Mouse (Mus musculus) kidney, embryonic 15.5 days (tissue): ENCODE measurements at regions not wholly inside any gene's neighbourhood (a gene's known extent, or its start where the extent isn't known, plus 50 kb on each side); places are given as distances from the start of the nearest gene placed in this dataset.

Source experiments
- ATAC-seq: fragments of 200-750 bp; cut with Nextera tagmentation; replicated peaks from 2 replicates; pipeline ENCODE4 v1.8.0; 2017; ENCODE audit warnings: moderate TSS enrichment; ENCODE audit not compliant: low FRiP score
- H3K27ac ChIP-seq: fragments of 300-500 bp; sonication (generic); 2 replicates; pipeline ENCODE4 v1.5.1; 2015; ENCODE audit warnings: mild to moderate bottlenecking, inconsistent platforms
- H3K27me3 ChIP-seq: fragments of 300-500 bp; sonication (generic); 2 replicates; pipeline ENCODE4 v1.6.1; 2015; ENCODE audit warnings: inconsistent platforms
- H3K36me3 ChIP-seq: fragments of 300-500 bp; sonication (generic); 2 replicates; pipeline ENCODE4 v1.6.1; 2015; ENCODE audit warnings: inconsistent platforms
- H3K4me1 ChIP-seq: fragments of 300-500 bp; sonication (generic); 2 replicates; pipeline ENCODE4 v1.6.1; 2015; ENCODE audit warnings: inconsistent platforms
- H3K4me2 ChIP-seq: fragments of 300-500 bp; sonication (generic); 2 replicates; pipeline ENCODE4 v1.6.1; 2015; ENCODE audit warnings: moderate library complexity, mild to moderate bottlenecking, inconsistent platforms
- H3K4me3 ChIP-seq: fragments of 300-500 bp; sonication (generic); replicated peaks from 2 replicates; pipeline ENCODE4 v1.5.1; 2015; ENCODE audit warnings: mild to moderate bottlenecking, inconsistent platforms
- H3K9ac ChIP-seq: fragments of 300-500 bp; sonication (generic); 2 replicates; pipeline ENCODE4 v1.6.1; 2015; ENCODE audit warnings: mild to moderate bottlenecking, inconsistent platforms
- H3K9me3 ChIP-seq: fragments of 300-500 bp; sonication (generic); replicated peaks from 2 replicates; pipeline ENCODE4 v1.6.1; 2016; ENCODE audit warnings: inconsistent platforms
- WGBS: fragments of 180-500 bp; shearing (Covaris S2); methylation state at CpG from one replicate; pipeline ENCODE4 v1.1.7; 2015; ENCODE audit warnings: mixed read lengths; 5-methylcytosine and 5-hydroxymethylcytosine counted together

DNA sequence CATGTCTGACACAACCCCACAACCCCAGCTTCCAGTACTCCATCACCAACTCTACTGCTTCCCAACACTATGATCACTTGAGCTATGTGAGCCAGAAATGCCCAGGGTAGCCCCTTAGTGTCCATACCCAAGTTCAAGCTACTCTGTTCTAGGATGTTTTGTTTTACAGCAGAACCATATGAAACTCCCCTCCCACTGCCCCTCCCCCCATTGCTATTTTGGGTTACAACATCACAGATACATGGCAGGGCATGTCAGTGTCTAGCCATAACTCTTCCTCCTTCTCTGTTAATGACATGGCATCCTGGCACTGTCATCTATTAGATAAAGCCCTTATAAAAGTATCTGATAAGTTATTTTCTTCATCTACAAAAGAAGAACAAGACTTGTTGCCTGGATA lies 142.0 kb upstream of the Bcl6 start:
- no peaks in the 10 kb centered on the region for H3K36me3 ChIP-seq
- no peak for ATAC-seq
- no peaks in the 10 kb centered on the region for H3K27me3 ChIP-seq
- no peak overlapping the region for H3K9ac ChIP-seq
- no peaks in the 10 kb centered on the region for H3K9me3 ChIP-seq
- no peak overlapping the region for H3K27ac ChIP-seq
- no peak overlapping the region for H3K4me3 ChIP-seq
- H3K4me2 ChIP-seq, result no peak overlapping the region
- H3K4me1 ChIP-seq, result no peaks in the 10 kb centered on the region

- 76% methylated on average over 4 of the region's 4 CpGs for WGBS
- no peaks in the 10 kb centered on the region for H3K27me3 ChIP-seq
- no peak overlapping the region for H3K4me3 ChIP-seq
- no peaks in the 10 kb centered on the region for H3K36me3 ChIP-seq
- no peak for ATAC-seq
- no peaks in the 10 kb centered on the region for H3K9me3 ChIP-seq
- no peak overlapping the region for H3K9ac ChIP-seq
- H3K4me2 ChIP-seq, result no peak overlapping the region
- no peaks in the 10 kb centered on the region for H3K4me1 ChIP-seq
- no peak overlapping the region for H3K27ac ChIP-seq
Observed at GRCm38 (mm10) chr16:24129701-24130100, 141.0 kb upstream of the Bcl6 start.

DNA sequence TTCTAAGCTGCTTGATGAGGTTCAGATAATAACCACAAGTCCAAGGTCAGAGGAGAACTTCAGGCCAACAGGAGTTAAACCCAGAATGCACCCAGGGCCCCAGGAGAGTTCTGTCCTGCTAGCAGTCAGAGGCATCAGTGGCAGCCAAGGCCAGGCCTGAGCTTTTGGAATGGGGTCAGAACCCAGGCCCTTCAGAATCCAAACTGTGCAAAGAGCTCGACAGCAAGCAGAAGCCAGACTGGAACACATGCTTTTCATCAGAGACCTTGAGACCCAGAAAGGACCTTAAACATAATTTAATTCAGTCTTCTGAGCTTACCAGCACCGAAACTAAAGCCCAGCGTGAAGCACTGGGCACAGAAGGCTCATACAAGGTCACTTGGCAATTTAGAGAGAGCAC lies 139.9 kb upstream of the Bcl6 start:
- H3K27me3 ChIP-seq, result no peaks in the 10 kb centered on the region
- no peaks in the 10 kb centered on the region for H3K4me1 ChIP-seq
- no peak overlapping the region for H3K4me3 ChIP-seq
- 60% methylated on average over 3 of the region's 3 CpGs for WGBS
- no peak overlapping the region for H3K9ac ChIP-seq
- H3K27ac ChIP-seq, result no peak overlapping the region
- H3K4me2 ChIP-seq, result no peak overlapping the region
- no peaks in the 10 kb centered on the region for H3K36me3 ChIP-seq
- H3K9me3 ChIP-seq, result no peaks in the 10 kb centered on the region
- ATAC-seq, result no peak

DNA sequence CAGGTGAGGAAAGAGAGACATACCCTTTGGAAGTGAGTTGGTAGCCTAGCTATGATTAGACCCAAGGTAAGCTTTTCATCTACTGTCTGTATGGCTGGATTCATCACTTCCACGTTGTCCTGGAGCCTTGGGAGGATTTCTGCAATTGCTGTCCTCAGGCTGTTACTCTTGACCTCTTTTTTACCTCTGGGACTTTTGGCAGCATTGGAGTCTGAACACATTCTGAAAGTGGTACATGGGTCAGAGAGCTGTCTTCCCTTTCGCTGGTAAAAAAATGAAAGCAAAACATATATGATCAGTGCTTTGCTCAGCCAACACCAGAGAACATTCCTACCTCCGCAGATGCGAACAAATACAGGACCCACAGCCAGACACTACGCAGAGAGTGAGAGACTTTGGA lies 136.1 kb upstream of the Bcl6 start:
- 83% methylated on average over 5 of the region's 5 CpGs for WGBS
- Histone ChIP-seq H3K4me2 (no peak overlapping the region), H3K36me3 (no peaks in the 10 kb centered on the region), H3K4me3 (no peak overlapping the region), H3K9me3 (no peaks in the 10 kb centered on the region), H3K9ac (no peak overlapping the region), H3K4me1 (no peaks in the 10 kb centered on the region), H3K27me3 (no peaks in the 10 kb centered on the region), H3K27ac (no peak overlapping the region)
- ATAC-seq, result no peak

DNA sequence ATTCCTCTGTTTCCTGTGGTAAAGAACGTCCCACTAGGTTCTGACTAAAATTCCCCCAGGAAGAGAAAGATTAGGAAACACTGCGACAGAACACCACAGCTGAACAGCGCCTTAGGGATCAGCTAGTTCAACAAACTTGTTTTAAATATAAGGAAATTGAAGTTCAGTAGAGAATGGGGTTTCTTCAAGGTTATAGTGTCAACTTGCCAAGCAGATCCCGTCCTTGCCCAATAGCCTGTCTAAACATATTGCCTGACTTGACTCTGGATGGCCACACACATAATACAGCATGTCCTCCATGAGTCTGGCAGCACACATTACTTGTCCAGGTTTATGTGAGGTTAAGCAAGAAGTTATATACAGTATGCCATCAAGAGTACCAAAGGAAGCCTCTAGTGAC lies 135.4 kb upstream of the Bcl6 start:
- no peak for ATAC-seq
- WGBS, result 75% methylated on average over 4 of the region's 4 CpGs
- no peak overlapping the region for H3K9ac ChIP-seq

DNA sequence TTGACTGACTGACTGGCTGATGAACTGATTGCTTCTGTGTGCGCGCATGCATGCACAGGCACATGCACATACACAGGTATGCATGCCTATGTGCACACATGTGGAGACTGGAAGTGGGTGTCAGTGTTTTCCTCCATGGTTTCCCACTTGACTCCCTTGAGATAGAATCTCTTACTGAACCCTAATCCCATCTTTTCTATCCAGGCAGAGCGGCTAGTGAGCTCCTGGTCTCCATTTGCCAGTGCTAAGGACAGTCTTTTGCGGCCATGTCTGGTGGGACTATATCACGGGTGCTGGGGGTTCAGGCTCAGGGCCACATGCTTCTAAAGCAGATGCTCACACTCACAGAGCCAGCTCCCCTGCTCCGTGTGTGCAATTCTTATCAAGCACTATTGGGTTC lies 133.0 kb upstream of the Bcl6 start:
- H3K4me1 ChIP-seq, result no peaks in the 10 kb centered on the region
- no peak overlapping the region for H3K27ac ChIP-seq
- 97% methylated on average over 6 of the region's 6 CpGs for WGBS
- H3K4me3 ChIP-seq, result no peak overlapping the region
- H3K9me3 ChIP-seq, result no peaks in the 10 kb centered on the region
- no peak overlapping the region for H3K4me2 ChIP-seq
- no peaks in the 10 kb centered on the region for H3K36me3 ChIP-seq
- no peaks in the 10 kb centered on the region for H3K27me3 ChIP-seq
- ATAC-seq, result no peak
- H3K9ac ChIP-seq, result no peak overlapping the region

More for the DNA sequence above, 135.4 kb upstream of the Bcl6 start:
- H3K4me1 ChIP-seq, result no peaks in the 10 kb centered on the region
- no peaks in the 10 kb centered on the region for H3K9me3 ChIP-seq
- H3K27ac ChIP-seq, result no peak overlapping the region
- H3K4me2 ChIP-seq, result no peak overlapping the region
- H3K36me3 ChIP-seq, result no peaks in the 10 kb centered on the region
- no peaks in the 10 kb centered on the region for H3K27me3 ChIP-seq
- H3K4me3 ChIP-seq, result no peak overlapping the region

DNA sequence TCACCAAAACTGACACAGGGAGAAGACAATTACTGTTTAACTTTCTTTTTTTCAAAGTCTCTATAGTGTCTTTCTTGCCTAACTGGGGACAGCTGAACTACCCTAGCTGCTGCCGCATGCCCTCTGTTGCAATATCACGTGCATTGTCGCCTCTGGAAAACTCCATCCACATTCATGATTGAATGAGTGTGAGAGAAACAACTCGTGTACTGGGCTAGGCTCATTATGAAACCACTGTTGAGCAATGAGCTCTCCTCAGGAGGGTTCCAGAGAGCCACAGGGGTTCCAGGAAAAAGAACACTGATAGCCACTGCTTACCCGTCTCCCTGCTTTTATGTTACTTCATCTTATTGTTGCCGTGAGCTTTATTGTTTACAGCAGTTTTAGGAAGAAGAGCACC lies 132.2 kb upstream of the Bcl6 start:
- WGBS, result 82% methylated on average over 6 of the region's 6 CpGs
- no peak overlapping the region for H3K4me3 ChIP-seq
- no peak overlapping the region for H3K9ac ChIP-seq
- no peaks in the 10 kb centered on the region for H3K27me3 ChIP-seq
- no peak for ATAC-seq
- H3K4me1 ChIP-seq, result no peaks in the 10 kb centered on the region
- no peak overlapping the region for H3K27ac ChIP-seq
- H3K9me3 ChIP-seq, result no peaks in the 10 kb centered on the region
- H3K4me2 ChIP-seq, result no peak overlapping the region
- no peaks in the 10 kb centered on the region for H3K36me3 ChIP-seq

DNA sequence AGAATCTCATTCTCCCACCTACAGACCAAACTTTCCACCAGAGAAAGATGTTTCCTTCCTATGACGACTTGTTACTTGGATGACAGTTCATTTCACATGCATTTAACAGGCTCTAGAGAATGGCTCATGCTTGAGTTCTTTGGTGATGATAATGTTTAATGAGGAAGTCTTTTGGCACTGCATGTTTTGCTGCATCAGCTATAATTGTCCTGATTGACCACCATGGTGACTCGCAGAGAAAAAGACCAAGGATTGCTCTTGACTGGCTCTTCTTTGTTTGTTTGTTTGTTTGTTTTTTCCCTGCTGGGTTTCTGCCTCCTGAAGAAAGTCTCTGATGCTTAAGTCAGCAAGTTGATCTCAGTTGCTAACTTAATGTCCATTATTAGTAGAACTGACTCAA lies 129.8 kb upstream of the Bcl6 start:
- H3K36me3 ChIP-seq, result no peaks in the 10 kb centered on the region
- H3K9me3 ChIP-seq, result no peaks in the 10 kb centered on the region
- H3K9ac ChIP-seq, result no peak overlapping the region
- WGBS, result 92% methylated on average over 2 of the region's 2 CpGs
- no peak overlapping the region for H3K4me3 ChIP-seq
- H3K4me1 ChIP-seq, result no peaks in the 10 kb centered on the region
- no peak overlapping the region for H3K27ac ChIP-seq
- H3K27me3 ChIP-seq, result no peaks in the 10 kb centered on the region
- no peak for ATAC-seq
- H3K4me2 ChIP-seq, result no peak overlapping the region

GRCm38 (mm10) chr16:24102854-24103690 lies 114.4 kb upstream of the Bcl6 start:
- WGBS, result 84% methylated on average over 8 of the region's 8 CpGs
- H3K9me3 ChIP-seq, result no peaks in the 10 kb centered on the region
- no peak overlapping the region for H3K9ac ChIP-seq
- H3K4me1 ChIP-seq, result no peaks in the 10 kb centered on the region
- H3K27ac ChIP-seq, result no peak overlapping the region
- H3K36me3 ChIP-seq, result no peaks in the 10 kb centered on the region
- H3K4me3 ChIP-seq, result no peak overlapping the region
- no peak for ATAC-seq
- no peak overlapping the region for H3K4me2 ChIP-seq
- no peaks in the 10 kb centered on the region for H3K27me3 ChIP-seq

DNA sequence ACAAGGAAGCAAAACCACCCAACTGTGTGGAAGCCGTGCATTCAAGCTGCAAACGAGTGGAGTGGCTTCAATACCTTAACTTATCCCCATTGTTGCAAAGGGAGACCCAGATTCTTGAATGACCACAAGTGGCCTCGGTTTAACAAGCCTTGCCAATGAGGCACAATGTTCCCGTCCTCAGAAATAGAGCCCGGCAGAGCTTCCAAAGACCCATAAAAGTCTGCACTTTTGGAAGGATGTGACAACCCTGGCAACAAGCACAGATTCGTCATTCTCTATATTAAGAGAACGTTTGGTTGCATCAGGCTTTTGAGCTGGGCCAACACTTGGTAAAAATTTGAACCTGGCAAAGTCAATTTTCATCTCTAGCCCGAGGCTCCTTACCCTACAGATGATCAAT lies 108.9 kb upstream of the Bcl6 start:
- Histone ChIP-seq H3K27ac (no peak overlapping the region), H3K9ac (no peak overlapping the region), H3K27me3 (no peaks in the 10 kb centered on the region), H3K4me2 (no peak overlapping the region), H3K9me3 (no peaks in the 10 kb centered on the region), H3K4me1 (no peaks in the 10 kb centered on the region), H3K36me3 (no peaks in the 10 kb centered on the region), H3K4me3 (no peak overlapping the region)
- ATAC-seq, result no peak
- 69% methylated on average over 8 of the region's 8 CpGs for WGBS

DNA sequence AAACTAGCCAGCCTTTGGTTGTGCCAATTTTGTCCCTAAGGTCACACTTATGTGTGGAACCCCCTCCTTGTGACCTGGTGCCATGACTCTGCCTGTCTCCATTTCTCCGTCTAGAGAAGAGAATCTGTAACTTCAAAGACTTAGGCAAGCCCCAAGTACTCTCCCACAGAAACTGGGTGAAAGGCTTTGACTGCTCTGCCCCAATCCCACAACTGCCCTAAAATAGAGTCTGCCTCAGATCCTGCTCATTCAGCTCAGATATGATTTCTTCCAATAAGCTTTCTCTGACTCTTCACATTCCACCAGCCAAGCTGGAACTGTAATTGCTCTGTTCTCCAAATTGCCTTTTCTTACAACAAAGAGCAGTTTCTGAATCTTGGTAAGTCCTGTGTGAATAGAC lies 107.4 kb upstream of the Bcl6 start:
- ATAC-seq, result no peak
- H3K27ac ChIP-seq, result no peak overlapping the region
- no peaks in the 10 kb centered on the region for H3K4me1 ChIP-seq
- H3K36me3 ChIP-seq, result no peaks in the 10 kb centered on the region
- no peaks in the 10 kb centered on the region for H3K27me3 ChIP-seq
- H3K9ac ChIP-seq, result no peak overlapping the region
- H3K9me3 ChIP-seq, result no peaks in the 10 kb centered on the region
- no peak overlapping the region for H3K4me3 ChIP-seq
- WGBS, result 28% methylated on average over 1 of the region's 1 CpGs
- H3K4me2 ChIP-seq, result no peak overlapping the region

DNA sequence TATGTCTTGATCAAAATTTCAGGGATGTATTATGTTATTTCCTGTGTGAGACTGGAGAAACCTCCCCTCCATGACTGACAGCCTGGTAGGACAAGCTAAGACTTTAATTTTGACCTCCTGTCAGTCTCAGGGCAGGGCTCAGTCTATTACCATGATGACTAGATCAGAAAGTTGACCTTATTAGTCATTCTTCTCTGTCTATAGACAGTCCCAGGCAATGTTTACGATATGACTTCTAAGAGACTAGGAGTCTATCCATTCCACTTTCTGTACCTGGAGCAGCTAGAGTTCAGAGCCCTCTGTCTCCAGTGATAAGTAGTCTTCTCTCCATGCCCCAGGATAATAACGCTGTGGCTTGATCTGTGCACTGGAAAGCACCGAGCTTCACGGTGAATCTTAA lies 107.0 kb upstream of the Bcl6 start:
- Histone ChIP-seq H3K4me2 (no peak overlapping the region), H3K9me3 (no peaks in the 10 kb centered on the region), H3K27ac (no peak overlapping the region), H3K4me1 (no peaks in the 10 kb centered on the region), H3K4me3 (no peak overlapping the region), H3K9ac (no peak overlapping the region), H3K36me3 (no peaks in the 10 kb centered on the region), H3K27me3 (no peaks in the 10 kb centered on the region)
- WGBS, result 84% methylated on average over 4 of the region's 4 CpGs
- ATAC-seq, result no peak

GRCm38 (mm10) chr16:24094566-24094965 lies 105.9 kb upstream of the Bcl6 start:
- Histone ChIP-seq H3K27me3 (no peaks in the 10 kb centered on the region), H3K4me2 (no peak overlapping the region), H3K4me1 (no peaks in the 10 kb centered on the region), H3K9ac (no peak overlapping the region), H3K36me3 (no peaks in the 10 kb centered on the region), H3K4me3 (no peak overlapping the region), H3K9me3 (no peaks in the 10 kb centered on the region), H3K27ac (no peak overlapping the region)
- no peak for ATAC-seq
- WGBS, result 77% methylated on average over 6 of the region's 6 CpGs
